Mouse (Mus musculus) ES-Bruce4 (cell line): ENCODE results near the gene Gm13043. TPM values are rescaled to one million over a fixed set of nuclear protein-coding genes. Genes with fewer than 3 reads are reported as not detected.
"Not testable (repeated sequence)": the region's sequence is repeated elsewhere in the genome, so short reads cannot be mapped to it uniquely, and the experiment has no call there.

Experiments used
- H3K27ac ChIP-seq: 2 replicates; pipeline ENCODE4 v1.5.1; 2012; ENCODE audit warnings: low read length, inconsistent platforms; ENCODE audit not compliant: insufficient read depth
- H3K27me3 ChIP-seq: 2 replicates; pipeline ENCODE4 v1.6.1; 2012; ENCODE audit warnings: mild to moderate bottlenecking, low read length, inconsistent platforms; ENCODE audit not compliant: control insufficient read depth, poor library complexity, insufficient read depth, severe bottlenecking
- H3K36me3 ChIP-seq: 2 replicates; pipeline ENCODE4 v1.6.1; 2012; ENCODE audit warnings: inconsistent platforms, mild to moderate bottlenecking, low read length, moderate library complexity; ENCODE audit not compliant: control insufficient read depth, poor library complexity, insufficient read depth, severe bottlenecking
- H3K4me1 ChIP-seq: one replicate; pipeline ENCODE4 v1.8.1; 2011; ENCODE audit warnings: low read length; ENCODE audit not compliant: control insufficient read depth, insufficient read depth
- H3K4me3 ChIP-seq: 2 replicates; pipeline ENCODE4 v1.5.1; 2011; ENCODE audit warnings: low read depth, mild to moderate bottlenecking, low read length
- H3K9ac ChIP-seq: 2 replicates; pipeline ENCODE4 v1.6.1; 2012; ENCODE audit warnings: low read depth, mild to moderate bottlenecking, inconsistent platforms; ENCODE audit not compliant: poor library complexity, severe bottlenecking
- H3K9me3 ChIP-seq: replicated peaks from 2 replicates; pipeline ENCODE4 v1.6.1; 2012; ENCODE audit warnings: mild to moderate bottlenecking, low read length, inconsistent platforms; ENCODE audit not compliant: control insufficient read depth, poor library complexity, insufficient read depth, severe bottlenecking
- CTCF ChIP-seq: IDR thresholded peaks from one replicate; pipeline ENCODE4 v1.8.1; 2011; ENCODE audit warnings: low read depth, low read length
- EP300 ChIP-seq: IDR thresholded peaks from 2 replicates; pipeline ENCODE4 v1.6.1; 2011; ENCODE audit warnings: low read depth, low read length; ENCODE audit not compliant: insufficient read depth
- POLR2A ChIP-seq: IDR thresholded peaks from one replicate; pipeline ENCODE4 v1.8.1; 2011; ENCODE audit warnings: low read length; ENCODE audit not compliant: insufficient read depth
- polyA plus RNA-seq: library from polyadenylated mRNA; stranded (reverse); fragments of >200 nt; gene quantifications from 2 replicates; pipeline ENCODE4 v1.2.4, GENCODE M21; 2011; ENCODE audit warnings: low read depth; ENCODE audit not compliant: missing spikeins, insufficient read depth, insufficient read length

The Gm13043 gene
- 0.28 and 0.53 TPM in 2 replicates for polyA plus RNA-seq

DNA sequence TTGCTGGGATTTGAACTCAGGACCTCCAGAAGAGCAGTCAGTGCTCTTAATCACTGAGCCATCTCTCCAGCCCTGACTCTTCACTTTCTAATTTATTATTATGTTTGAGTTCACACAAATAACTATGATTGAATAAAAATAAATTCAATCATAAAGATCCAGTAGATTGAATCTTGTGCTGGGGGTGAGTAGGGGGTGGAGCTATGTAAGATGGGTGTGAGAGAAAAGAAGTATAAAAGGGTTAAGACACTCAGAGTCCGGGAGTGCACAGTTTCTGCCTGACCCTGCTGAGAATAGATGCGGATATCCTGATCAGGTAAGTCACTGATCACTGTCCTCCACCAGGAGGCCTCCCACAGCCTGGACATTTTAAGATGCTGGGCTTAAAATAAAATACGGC is at the start of gene Gm13043:
Gm13043 (plus strand) TSS at position 301 of the 400 bp plus-strand sequence.
- Histone ChIP-seq H3K4me3 (no peak within 1 kb of the TSS), H3K9me3 (no peaks in the 10 kb centered on the region), H3K27me3 (no peaks in the 10 kb centered on the region), H3K27ac (no peak within 1 kb of the TSS), H3K4me1 (no peaks in the 10 kb centered on the region), H3K9ac (no peak within 1 kb of the TSS), H3K36me3 (no peaks in the 10 kb centered on the region)
- no peak for TF ChIP-seq EP300
- no peak for TF ChIP-seq POLR2A
- no peak for TF ChIP-seq CTCF

GRCm38 (mm10) chr4:143535654-143536053 is 24.5 kb downstream of the Gm13043 start, which contains the start of gene Gm13040:
Gene Gm13040 (plus strand): TSS chr4:143535954.
- not testable (repeated sequence) for H3K9ac ChIP-seq, H3K36me3 ChIP-seq, H3K27ac ChIP-seq, H3K9me3 ChIP-seq, H3K4me3 ChIP-seq, H3K4me1 ChIP-seq, H3K27me3 ChIP-seq

DNA sequence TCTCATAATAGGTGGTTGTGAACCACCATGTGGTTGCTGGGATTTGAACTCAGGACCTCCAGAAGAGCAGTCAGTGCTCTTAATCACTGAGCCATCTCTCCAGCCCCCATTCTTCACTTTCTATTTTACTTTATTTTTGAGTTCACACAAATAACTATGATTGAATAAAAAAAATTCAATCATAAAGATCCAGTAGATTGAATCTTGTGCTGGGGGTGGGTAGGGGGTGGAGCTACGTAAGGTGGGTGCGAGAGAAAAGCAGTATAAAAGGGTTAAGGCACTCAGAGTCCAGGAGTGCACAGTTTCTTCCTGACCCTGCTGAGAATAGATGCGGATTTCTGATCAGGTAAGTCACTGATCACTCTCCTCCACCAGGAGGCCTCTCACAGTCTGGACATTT is 40.3 kb downstream of the Gm13043 start, which contains the start of the genes BC080695 and Gm13057:
BC080695 (plus strand) TSS at position 301 of the 400 bp plus-strand sequence.
Gm13057 (plus strand) TSS at position 310 of the 400 bp plus-strand sequence.
- not testable (repeated sequence) for H3K27ac ChIP-seq, H3K9me3 ChIP-seq, H3K27me3 ChIP-seq, H3K36me3 ChIP-seq, H3K4me1 ChIP-seq, H3K4me3 ChIP-seq, H3K9ac ChIP-seq

Other genes with a start within 250 kb of the Gm13043 start
- 179 and 198 TPM in 2 replicates for gene Pdpn, start 211.8 kb upstream of the Gm13043 start, polyA plus RNA-seq
- not detected in 2 replicates for gene Lrrc38, start 161.6 kb upstream of the Gm13043 start, polyA plus RNA-seq
- 2.0 and 2.1 TPM in 2 replicates for gene Pramel1, start 116.9 kb upstream of the Gm13043 start, polyA plus RNA-seq
- gene Pramef8, start 98.9 kb upstream of the Gm13043 start, polyA plus RNA-seq, result 15.5 and 21.7 TPM in 2 replicates
- not detected in 2 replicates for gene Oog4, start 61.0 kb upstream of the Gm13043 start, polyA plus RNA-seq
- gene Gm13040, start 24.6 kb downstream of the Gm13043 start, polyA plus RNA-seq, result not detected in 2 replicates
- gene BC080695, start 40.4 kb downstream of the Gm13043 start, polyA plus RNA-seq, result not detected in 2 replicates
- gene Gm13057, start 40.4 kb downstream of the Gm13043 start, polyA plus RNA-seq, result not detected in 2 replicates
- not detected in 2 replicates for gene Gm13083, start 103.7 kb downstream of the Gm13043 start, polyA plus RNA-seq
- not detected in 2 replicates for gene Gm13088, start 145.9 kb downstream of the Gm13043 start, polyA plus RNA-seq
- gene Gm13089, start 191.4 kb downstream of the Gm13043 start, polyA plus RNA-seq, result not detected in 2 replicates
- not detected in 2 replicates for gene Gm13078, start 208.1 kb downstream of the Gm13043 start, polyA plus RNA-seq